Mouse (Mus musculus): ENCODE measurements around the gene Gm21954.

- TF ChIP-seq POLR2A (IDR thresholded peaks at IDR 0.05; ENCODE audit: insufficient read length, low read depth) = no peak
- no peak for TF ChIP-seq MYOG (IDR thresholded peaks at IDR 0.05; ENCODE audit: control insufficient read depth in 1 of 3, insufficient read depth in 1 of 3, insufficient read length in 2 of 3, low read depth in 2 of 3)
- no peak for TF ChIP-seq POLR2AphosphoS2 (IDR thresholded peaks at IDR 0.05; ENCODE audit: insufficient read length, low read depth)
- no peak for TF ChIP-seq CEBPB (IDR thresholded peaks at IDR 0.05; ENCODE audit: insufficient read depth, poor library complexity, severe bottlenecking)
- no peak for TF ChIP-seq MAX (IDR thresholded peaks at IDR 0.05; ENCODE audit: low read depth)
- TF ChIP-seq E2F4 (IDR thresholded peaks at IDR 0.05; ENCODE audit: insufficient read depth) = no peak
- TF ChIP-seq TCF3 (IDR thresholded peaks at IDR 0.05; ENCODE audit: insufficient read length, low read depth) = no peak
- TF ChIP-seq MYOD1 (IDR thresholded peaks at IDR 0.05; ENCODE audit: control insufficient read depth in 1 of 3, insufficient read length in 2 of 3, low read depth in 2 of 3) = no peak
- TF ChIP-seq TCF12 (IDR thresholded peaks at IDR 0.05; ENCODE audit: insufficient read depth, poor library complexity, severe bottlenecking) = no peak
- TF ChIP-seq SRF (IDR thresholded peaks at IDR 0.05; ENCODE audit: control insufficient read depth, insufficient read length, low read depth) = no peak
- TF ChIP-seq USF1 (IDR thresholded peaks at IDR 0.05; ENCODE audit: low read depth) = no peak
- TF ChIP-seq REST (IDR thresholded peaks at IDR 0.05; ENCODE audit: insufficient read depth, insufficient read length) = no peak
Observed at GRCm38 (mm10) chr3:55473146-55473545, 1.1 kb upstream of the Gm21954 start.
